Comparison of ENCODE assay signal across 26 mouse cellular contexts in genomic region chr1:172683551-172683950, GRCm38 (mm10). TPM values are rescaled to one million over a fixed set of nuclear protein-coding genes. Genes with fewer than 3 reads are reported as not detected.
DNase-seq lines count a peak whose midpoint lies in the region; ATAC-seq and TF ChIP-seq lines count a peak whose summit lies in the region.
"Had no signal": no experiment of that assay in that cellular context is flagged by ENCODE, and none has a peak within 500 bp of the region (broad histone marks: within the 10 kb centered on the region; RNA-seq: fewer than 3 reads in every experiment).

No protein-coding gene starts in this region.

- H3K27ac ChIP-seq in hindbrain, postnatal 0 days, result no peak overlapping the region
- no peak overlapping the region for H3K27ac ChIP-seq in hindbrain, embryonic 14.5 days
- H3K27ac ChIP-seq in midbrain, postnatal 0 days (ENCODE audit: low read depth, low read length), result no peak overlapping the region
- H3K27ac ChIP-seq in midbrain, embryonic 11.5 days (ENCODE audit: low read depth, low read length), result no peak overlapping the region
- H3K27ac ChIP-seq in embryonic facial prominence, embryonic 10.5 days (replicated peaks), result no peak overlapping the region
- H3K27ac ChIP-seq: embryonic facial prominence, embryonic 12.5 days; forebrain, embryonic 13.5 days; forebrain, embryonic 15.5 days had no signal

- H3K4me2 ChIP-seq in hindbrain, postnatal 0 days (ENCODE audit: low read depth, low read length), result no peak overlapping the region
- no peak overlapping the region for H3K4me2 ChIP-seq in hindbrain, embryonic 14.5 days (replicated peaks)
- H3K4me2 ChIP-seq in midbrain, postnatal 0 days (ENCODE audit: low read depth, low read length, poor library complexity, severe bottlenecking), result no peak overlapping the region
- H3K4me2 ChIP-seq in midbrain, embryonic 11.5 days, result no peak overlapping the region
- H3K4me2 ChIP-seq: embryonic facial prominence, embryonic 12.5 days; forebrain, embryonic 13.5 days; forebrain, embryonic 15.5 days had no signal

- no peak for ATAC-seq in hindbrain, postnatal 0 days
- no peak for ATAC-seq in hindbrain, embryonic 14.5 days (ENCODE audit: low FRiP score)
- no peak for ATAC-seq in midbrain, postnatal 0 days (ENCODE audit: low FRiP score)
- no peak for ATAC-seq in midbrain, embryonic 11.5 days (ENCODE audit: low FRiP score)
- ATAC-seq: forebrain, embryonic 13.5 days; forebrain, embryonic 15.5 days had no signal

- H3K36me3 ChIP-seq in hindbrain, postnatal 0 days (ENCODE audit: insufficient read depth, low read length), result no peaks in the 10 kb centered on the region
- no peaks in the 10 kb centered on the region for H3K36me3 ChIP-seq in hindbrain, embryonic 14.5 days (replicated peaks; ENCODE audit: control insufficient read depth, insufficient read depth)
- no peaks in the 10 kb centered on the region for H3K36me3 ChIP-seq in midbrain, postnatal 0 days (ENCODE audit: insufficient read depth, low read length)
- H3K36me3 ChIP-seq in midbrain, embryonic 11.5 days (ENCODE audit: control insufficient read depth, insufficient read depth, low read length), result no peaks in the 10 kb centered on the region
- H3K36me3 ChIP-seq in embryonic facial prominence, embryonic 10.5 days (replicated peaks), result no peaks in the 10 kb centered on the region
- H3K36me3 ChIP-seq: embryonic facial prominence, embryonic 12.5 days; forebrain, embryonic 15.5 days had no signal

- no peak for TF ChIP-seq CTCF in hindbrain, postnatal 0 days (IDR thresholded peaks at IDR 0.05; ENCODE audit: low read depth)
- TF ChIP-seq CTCF in midbrain, postnatal 0 days (IDR thresholded peaks at IDR 0.05), result no peak

- H3K9ac ChIP-seq in hindbrain, postnatal 0 days (replicated peaks; ENCODE audit: low read length), result no peak overlapping the region
- H3K9ac ChIP-seq in hindbrain, embryonic 14.5 days, result no peak overlapping the region
- H3K9ac ChIP-seq in midbrain, postnatal 0 days (replicated peaks; ENCODE audit: low read length, poor library complexity, severe bottlenecking), result no peak overlapping the region
- H3K9ac ChIP-seq in midbrain, embryonic 11.5 days (ENCODE audit: low read length), result no peak overlapping the region
- H3K9ac ChIP-seq: embryonic facial prominence, embryonic 12.5 days; forebrain, embryonic 13.5 days; forebrain, embryonic 15.5 days had no signal

- no peaks in the 10 kb centered on the region for H3K4me1 ChIP-seq in hindbrain, postnatal 0 days (ENCODE audit: insufficient read depth, low read length)
- no peaks in the 10 kb centered on the region for H3K4me1 ChIP-seq in hindbrain, embryonic 14.5 days (replicated peaks; ENCODE audit: control insufficient read depth, insufficient read depth, low read length)
- no peaks in the 10 kb centered on the region for H3K4me1 ChIP-seq in midbrain, postnatal 0 days (ENCODE audit: insufficient read depth, low read length)
- no peaks in the 10 kb centered on the region for H3K4me1 ChIP-seq in midbrain, embryonic 11.5 days (ENCODE audit: control insufficient read depth, insufficient read depth, low read length)
- no peaks in the 10 kb centered on the region for H3K4me1 ChIP-seq in embryonic facial prominence, embryonic 10.5 days
- H3K4me1 ChIP-seq: embryonic facial prominence, embryonic 12.5 days; forebrain, embryonic 13.5 days; forebrain, embryonic 15.5 days had no signal

- H3K4me3 ChIP-seq in hindbrain, postnatal 0 days (ENCODE audit: low read length), result no peak overlapping the region
- H3K4me3 ChIP-seq in hindbrain, embryonic 14.5 days (replicated peaks; ENCODE audit: low read length), result no peak overlapping the region
- no peak overlapping the region for H3K4me3 ChIP-seq in midbrain, postnatal 0 days (ENCODE audit: low read depth, low read length)
- H3K4me3 ChIP-seq in midbrain, embryonic 11.5 days (ENCODE audit: low read depth, low read length), result no peak overlapping the region
- no peak overlapping the region for H3K4me3 ChIP-seq in embryonic facial prominence, embryonic 10.5 days
- H3K4me3 ChIP-seq: embryonic facial prominence, embryonic 12.5 days; forebrain, embryonic 13.5 days; forebrain, embryonic 15.5 days had no signal

- DNase-seq in hindbrain, postnatal 0 days (ENCODE audit: low spot score), result peak; percentile 18
- no peak for DNase-seq in hindbrain, embryonic 14.5 days (ENCODE audit: low spot score)
- DNase-seq in midbrain, postnatal 0 days (ENCODE audit: low spot score), result peak; percentile 22
- DNase-seq in midbrain, embryonic 11.5 days (ENCODE audit: low spot score, missing footprints), result no peak
- peak; percentile 74 for DNase-seq in retina, postnatal 1 day
- DNase-seq in retina, postnatal 7 days (ENCODE audit: low read depth, low spot score), result peak; percentile 65
- no peak for DNase-seq in embryonic facial prominence, embryonic 10.5 days (ENCODE audit: low spot score)
- DNase-seq: adrenal gland, adult 2 months; adrenal gland, postnatal 10 days; adrenal gland, postnatal 25 days; cerebellum, adult 11 months; cerebellum, adult 18-20 months; cerebellum, adult 8-10 months; cerebellum, adult 9-11 months; cerebellum, postnatal 14 days; cerebellum, postnatal 36 days; embryo, embryonic 11 days had no signal

- H3K27me3 ChIP-seq in hindbrain, postnatal 0 days (ENCODE audit: insufficient read depth, low read length), result no peaks in the 10 kb centered on the region
- H3K27me3 ChIP-seq in hindbrain, embryonic 14.5 days (ENCODE audit: control insufficient read depth, insufficient read depth, low read length), result no peaks in the 10 kb centered on the region
- H3K27me3 ChIP-seq in midbrain, postnatal 0 days (ENCODE audit: insufficient read depth, low read length), result no peaks in the 10 kb centered on the region
- no peaks in the 10 kb centered on the region for H3K27me3 ChIP-seq in midbrain, embryonic 11.5 days (ENCODE audit: control insufficient read depth, insufficient read depth, low read length)
- H3K27me3 ChIP-seq in embryonic facial prominence, embryonic 10.5 days (replicated peaks; ENCODE audit: low read depth, poor library complexity, severe bottlenecking), result no peaks in the 10 kb centered on the region
- H3K27me3 ChIP-seq: embryonic facial prominence, embryonic 12.5 days; forebrain, embryonic 13.5 days; forebrain, embryonic 15.5 days had no signal

- peaks cover 4% of the 10 kb centered on the region; the same call in 1 of the 2 replicates for H3K9me3 ChIP-seq in hindbrain, postnatal 0 days (ENCODE audit: low read length)
- H3K9me3 ChIP-seq in hindbrain, embryonic 14.5 days (ENCODE audit: control insufficient read depth, low read length), result 0 out of 2 replicates have a peak, but pooled peaks cover 5% of the 10 kb centered on the region
- no peaks in the 10 kb centered on the region for H3K9me3 ChIP-seq in midbrain, postnatal 0 days (ENCODE audit: low read length)
- H3K9me3 ChIP-seq in midbrain, embryonic 11.5 days (ENCODE audit: control insufficient read depth, low read length), result no peaks in the 10 kb centered on the region
- no peaks in the 10 kb centered on the region for H3K9me3 ChIP-seq in embryonic facial prominence, embryonic 10.5 days
- H3K9me3 ChIP-seq: embryonic facial prominence, embryonic 12.5 days; forebrain, embryonic 15.5 days had no signal

- 69% methylated on average over 5 of the region's 5 CpGs for WGBS in hindbrain, postnatal 0 days
- WGBS in hindbrain, embryonic 14.5 days, result 73% methylated on average over 5 of the region's 5 CpGs
- WGBS in midbrain, postnatal 0 days, result 66% methylated on average over 5 of the region's 5 CpGs
- 69% methylated on average over 5 of the region's 5 CpGs for WGBS in midbrain, embryonic 11.5 days
- WGBS in embryonic facial prominence, embryonic 10.5 days, result 92% methylated on average over 5 of the region's 5 CpGs

RNA-seq across cellular contexts. Expression of gene Crp, which starts 14.3 kb away (rescaled TPM):
- not detected in 2 replicates for total RNA-seq in hindbrain, postnatal 0 days (2014; rRNA removed)
- 0.10 and 0.14 TPM in 2 replicates for polyA plus RNA-seq in hindbrain, postnatal 0 days (2015; fragmentation: Nextera tagmentation; extraction: Ambion mirVana)
- 0.41 TPM in 1 of 2 replicates, not detected in the other for polyA plus RNA-seq in hindbrain, embryonic 14.5 days (2014; fragmentation: Nextera tagmentation; extraction: Ambion mirVana)
- not detected in 2 replicates for total RNA-seq in midbrain, postnatal 0 days (2014; rRNA removed)
- not detected in 2 replicates for polyA plus RNA-seq in midbrain, postnatal 0 days (2015; fragmentation: Nextera tagmentation; extraction: Ambion mirVana)
- polyA plus RNA-seq in midbrain, embryonic 11.5 days (2014; fragmentation: Nextera tagmentation; extraction: Ambion mirVana), result not detected in 2 replicates
- not detected in 2 replicates for polyA plus RNA-seq in embryonic facial prominence, embryonic 10.5 days (2016; fragmentation: Nextera tagmentation; extraction: Ambion mirVana)
- total RNA-seq: adrenal gland, postnatal 25 days; common myeloid progenitor, adult 5-6 weeks; ES-E14; MEL had no signal
- polyA plus RNA-seq: adrenal gland, adult 2 months; C2C12; embryonic facial prominence, embryonic 12.5 days; embryonic facial prominence, embryonic 14.5 days; forebrain, embryonic 11.5 days; forebrain, embryonic 13.5 days; forebrain, embryonic 15.5 days had no signal

RNA-seq across cellular contexts. Expression of gene Dusp23, which starts 50.8 kb away (rescaled TPM):
- total RNA-seq in hindbrain, postnatal 0 days (2014; rRNA removed), result 2.4 and 3.8 TPM in 2 replicates
- 8.8 and 9.0 TPM in 2 replicates for polyA plus RNA-seq in hindbrain, postnatal 0 days (2015; fragmentation: Nextera tagmentation; extraction: Ambion mirVana)
- 9.5 and 12.7 TPM in 2 replicates for polyA plus RNA-seq in hindbrain, embryonic 14.5 days (2014; fragmentation: Nextera tagmentation; extraction: Ambion mirVana)
- 1.8 and 3.3 TPM in 2 replicates for total RNA-seq in midbrain, postnatal 0 days (2014; rRNA removed)
- polyA plus RNA-seq in midbrain, postnatal 0 days (2015; fragmentation: Nextera tagmentation; extraction: Ambion mirVana), result 7.2 and 8.3 TPM in 2 replicates
- polyA plus RNA-seq in midbrain, embryonic 11.5 days (2014; fragmentation: Nextera tagmentation; extraction: Ambion mirVana), result 6.5 and 7.4 TPM in 2 replicates
- polyA plus RNA-seq in embryonic facial prominence, embryonic 10.5 days (2016; fragmentation: Nextera tagmentation; extraction: Ambion mirVana), result 9.4 and 9.9 TPM in 2 replicates

Comparison
In these comparisons a context has a peak if more than half of its experiments do, and no peak if none do; other contexts are left out.
1. DNase-seq: peak in hindbrain, postnatal 0 days (single experiment), midbrain, postnatal 0 days (single experiment), retina, postnatal 1 day (single experiment) and retina, postnatal 7 days (single experiment); none in hindbrain, embryonic 14.5 days (single experiment), midbrain, embryonic 11.5 days (single experiment) and embryonic facial prominence, embryonic 10.5 days (single experiment).